Mouse (Mus musculus) cerebellum, adult 11-12 months (tissue): ENCODE measurements around the gene Mrpl39.

Experiments used
- DNase-seq: peaks from one replicate; pipeline ENCODE4 v3.0.0; 2022

Gene Mrpl39

GRCm38 (mm10) chr16:84737358-84737757 is 1.8 kb upstream of the Mrpl39 start:
- no peak for DNase-seq

- no peak for DNase-seq
Measured at GRCm38 (mm10) chr16:84734806-84735165, 756 bp downstream of the Mrpl39 start.

- no peak for DNase-seq
Measured at GRCm38 (mm10) chr16:84720670-84721069, 14.9 kb downstream of the Mrpl39 start.

- no peak for DNase-seq
Measured at GRCm38 (mm10) chr16:84718250-84718649, 17.3 kb downstream of the Mrpl39 start.

GRCm38 (mm10) chr16:84717618-84718248 is 17.8 kb downstream of the Mrpl39 start:
- no peak for DNase-seq

- DNase-seq = no peak
Measured at GRCm38 (mm10) chr16:84716724-84717617, 18.6 kb downstream of the Mrpl39 start.

GRCm38 (mm10) chr16:84716197-84716596 is 19.3 kb downstream of the Mrpl39 start:
- DNase-seq = no peak

- DNase-seq = no peak
Measured at GRCm38 (mm10) chr16:84714978-84715377, 20.6 kb downstream of the Mrpl39 start.

GRCm38 (mm10) chr16:84713926-84714325 is 21.6 kb downstream of the Mrpl39 start:
- no peak for DNase-seq

- DNase-seq = no peak
Measured at GRCm38 (mm10) chr16:84713156-84713555, 22.4 kb downstream of the Mrpl39 start.

- DNase-seq = no peak
Measured at GRCm38 (mm10) chr16:84708649-84709048, 26.9 kb downstream of the Mrpl39 start.

GRCm38 (mm10) chr16:84707802-84708201 is 27.7 kb downstream of the Mrpl39 start:
- DNase-seq = no peak

GRCm38 (mm10) chr16:84706571-84706970 is 29.0 kb downstream of the Mrpl39 start:
- no peak for DNase-seq

GRCm38 (mm10) chr16:84705507-84705906 is 30.0 kb downstream of the Mrpl39 start:
- DNase-seq = no peak

GRCm38 (mm10) chr16:84704661-84705240 is 30.8 kb downstream of the Mrpl39 start:
- no peak for DNase-seq

- no peak for DNase-seq
Measured at GRCm38 (mm10) chr16:84703769-84704660, 31.5 kb downstream of the Mrpl39 start.

- no peak for DNase-seq
Measured at GRCm38 (mm10) chr16:84703129-84703768, 32.3 kb downstream of the Mrpl39 start.

- no peak for DNase-seq
Measured at GRCm38 (mm10) chr16:84702230-84703128, 33.1 kb downstream of the Mrpl39 start.

GRCm38 (mm10) chr16:84701041-84701440 is 34.5 kb downstream of the Mrpl39 start:
- DNase-seq = no peak

GRCm38 (mm10) chr16:84698708-84699107 is 36.8 kb downstream of the Mrpl39 start:
- no peak for DNase-seq

GRCm38 (mm10) chr16:84696178-84696577 is 39.4 kb downstream of the Mrpl39 start:
- DNase-seq = no peak
